Mouse (Mus musculus): ENCODE data around the gene Traf4.

- TF ChIP-seq MAFK (IDR thresholded peaks at IDR 0.05; ENCODE audit: borderline replicate concordance, low read depth, low read length) (no peak), HCFC1 (IDR thresholded peaks at IDR 0.05; ENCODE audit: low read depth, low read length) (no peak)
These were observed 9.7 kb downstream of the Traf4 start for GRCm38 (mm10) chr11:78155674-78156073.
